Mouse (Mus musculus) skeletal muscle tissue, adult 2 months (tissue): ENCODE data around the gene Gm49342.
A peak's percentile ranks its signal among the peaks of the same experiment; 100 is the strongest.
"Not testable (repeated sequence)": the region's sequence is repeated elsewhere in the genome, so short reads cannot be mapped to it uniquely, and the experiment has no call there.

Source experiments
- DNase-seq: peaks from one replicate; pipeline ENCODE4 v3.0.0-alpha.2; 2012; ENCODE audit warnings: low read depth, low spot score

Gene Gm49342

DNA sequence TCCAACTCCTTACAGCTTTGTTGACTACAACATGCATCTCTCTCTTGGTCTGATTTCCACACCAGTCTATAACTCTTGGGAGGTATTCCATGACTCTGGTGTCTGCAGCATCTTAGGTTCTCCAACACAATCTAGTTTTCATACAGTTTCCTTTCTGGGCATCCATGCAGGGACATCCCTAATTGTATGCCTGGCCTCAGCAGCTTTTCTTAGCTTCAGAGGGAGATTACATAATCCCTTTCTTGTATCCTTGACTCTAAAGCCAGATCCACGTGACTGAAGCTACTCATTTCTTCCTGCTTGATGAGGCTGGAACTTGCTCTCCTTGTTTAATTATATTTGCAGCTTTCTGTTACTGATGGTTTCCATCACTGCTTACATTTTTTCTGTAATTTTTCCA lies 7.7 kb upstream of the Gm49342 start:
- DNase-seq = no peak

DNA sequence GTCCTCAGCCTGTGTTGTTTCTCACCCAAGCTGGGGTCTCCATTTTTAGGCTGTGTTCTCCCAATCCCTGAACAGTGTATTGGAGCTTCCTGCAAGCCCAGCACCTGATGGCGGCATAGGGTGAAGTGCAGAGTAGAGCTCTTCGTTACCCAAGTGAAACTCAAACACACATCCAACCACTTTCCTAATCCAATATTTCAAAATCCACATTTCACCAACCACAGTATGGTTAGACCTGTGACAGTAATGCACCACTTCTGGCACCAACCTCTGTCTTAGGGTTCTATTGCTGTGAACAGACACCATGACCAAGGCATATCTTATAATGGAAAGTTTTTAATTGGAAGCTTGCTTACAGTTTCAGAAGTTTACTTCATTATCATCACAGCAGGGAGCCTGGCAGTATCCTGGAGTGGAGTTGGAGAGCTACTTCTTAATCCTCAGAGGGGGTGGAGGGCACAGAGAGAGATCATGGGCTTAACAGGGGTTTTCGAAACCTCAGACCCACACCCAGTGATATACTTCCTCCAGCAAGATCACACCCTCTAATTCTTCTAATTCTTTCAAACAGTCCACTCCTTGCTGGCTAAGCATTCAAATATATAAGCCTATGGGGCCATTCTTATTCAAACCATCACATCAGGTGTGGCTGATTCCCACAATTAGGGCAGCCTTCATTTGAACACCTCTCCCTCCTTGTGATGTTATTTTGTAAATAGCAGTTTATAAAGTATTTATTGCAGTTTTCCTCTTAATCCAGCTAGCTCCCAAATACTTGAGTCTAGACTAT lies 6.0 kb upstream of the Gm49342 start:
- DNase-seq = no peak

DNA sequence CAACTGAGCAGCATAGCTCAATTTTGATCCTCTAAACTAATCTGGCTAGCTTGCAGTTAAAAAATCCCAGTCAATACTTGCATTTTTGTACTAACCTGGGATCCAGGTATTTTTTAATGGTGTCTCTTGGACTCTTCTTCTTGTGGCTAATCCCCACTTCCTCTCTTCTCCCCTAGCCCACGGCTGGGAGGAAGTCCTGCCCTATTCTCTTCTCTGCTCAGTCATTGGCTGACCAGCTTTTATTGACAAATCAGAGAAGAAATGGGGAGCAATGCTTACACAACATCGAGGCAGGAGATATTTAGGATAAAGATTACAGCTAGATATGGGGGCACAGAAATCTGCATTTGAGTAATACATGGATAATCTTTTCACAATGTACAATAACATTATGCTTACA lies 5.4 kb upstream of the Gm49342 start:
- no peak for DNase-seq

DNA sequence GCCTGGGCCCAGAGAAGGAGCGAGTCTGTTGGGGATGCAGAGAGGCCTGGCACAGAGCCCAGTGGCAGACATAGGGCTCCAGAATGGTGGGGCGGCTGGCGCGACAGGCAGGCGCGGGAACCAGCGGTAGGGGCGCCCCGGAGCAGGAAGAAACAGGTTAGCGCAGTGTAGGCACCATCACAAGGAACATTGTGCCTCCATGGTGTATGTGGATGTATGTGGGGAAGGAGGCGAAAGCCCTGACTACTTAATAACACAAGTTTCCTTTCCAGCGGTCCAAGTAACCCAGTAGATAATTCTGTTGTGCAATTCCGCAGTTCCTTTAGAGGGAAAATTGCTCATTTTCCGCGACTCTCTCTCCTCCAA lies 334 bp downstream of the Gm49342 start:
- not testable (repeated sequence) for DNase-seq

DNA sequence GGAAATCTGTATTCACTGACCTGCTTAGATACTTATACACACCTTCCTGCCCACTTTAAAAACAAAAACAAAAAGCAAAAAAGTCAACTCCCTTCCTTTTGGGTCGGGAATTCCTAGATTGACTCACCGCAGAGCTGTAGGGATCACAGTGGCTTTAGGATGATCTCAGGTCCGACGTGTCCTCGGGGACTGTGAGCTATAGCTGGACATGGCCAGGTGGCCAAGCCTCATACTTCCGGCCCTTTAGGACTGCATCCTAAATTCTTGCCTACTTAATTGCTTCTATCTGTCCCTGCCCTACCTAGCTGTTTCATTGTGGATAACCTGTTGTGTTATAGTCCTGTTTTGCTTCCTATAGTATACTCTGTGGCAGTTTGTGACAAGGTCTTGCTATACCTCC lies 764 bp downstream of the Gm49342 start:
- not testable (repeated sequence) for DNase-seq

DNA sequence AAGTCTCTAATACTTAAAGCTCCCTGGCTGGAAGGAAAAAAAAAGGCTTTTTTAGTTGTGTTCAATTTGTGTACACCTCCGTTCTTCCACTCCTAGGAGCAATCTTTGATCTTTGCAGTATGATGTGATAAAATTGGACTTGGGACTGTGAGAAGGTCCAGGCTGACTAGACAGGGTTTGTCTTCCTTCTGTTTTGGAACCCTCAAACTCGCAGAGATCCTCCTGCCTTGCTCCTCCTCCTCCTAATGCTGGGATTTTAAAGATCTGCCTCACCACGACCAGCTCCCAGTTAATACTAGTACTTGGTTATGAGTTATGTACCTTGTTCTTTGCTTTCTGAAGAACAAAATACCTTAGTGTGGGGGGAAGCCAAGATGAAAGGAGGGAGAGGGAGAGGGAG lies 1.2 kb downstream of the Gm49342 start:
- not testable (repeated sequence) for DNase-seq

DNA sequence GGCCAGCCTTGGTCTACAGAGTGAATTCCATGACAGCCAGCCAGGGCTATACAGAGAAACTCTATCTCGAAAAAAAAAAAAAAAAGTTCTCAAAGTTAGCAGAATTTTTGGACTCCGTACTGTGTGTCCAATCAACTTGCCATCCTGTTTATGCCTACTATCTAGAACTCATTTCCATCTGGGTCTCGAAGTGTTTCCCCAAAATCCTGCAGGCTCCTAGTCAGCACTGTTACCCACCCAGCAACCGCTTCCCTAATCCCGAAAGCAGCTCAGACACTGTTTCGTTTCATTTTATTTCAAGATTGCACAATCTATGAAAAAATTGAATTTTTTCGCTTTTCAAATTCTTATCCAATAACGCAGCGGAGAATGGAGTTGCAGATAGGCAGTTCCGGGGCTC lies 11.2 kb downstream of the Gm49342 start:
- no peak for DNase-seq

DNA sequence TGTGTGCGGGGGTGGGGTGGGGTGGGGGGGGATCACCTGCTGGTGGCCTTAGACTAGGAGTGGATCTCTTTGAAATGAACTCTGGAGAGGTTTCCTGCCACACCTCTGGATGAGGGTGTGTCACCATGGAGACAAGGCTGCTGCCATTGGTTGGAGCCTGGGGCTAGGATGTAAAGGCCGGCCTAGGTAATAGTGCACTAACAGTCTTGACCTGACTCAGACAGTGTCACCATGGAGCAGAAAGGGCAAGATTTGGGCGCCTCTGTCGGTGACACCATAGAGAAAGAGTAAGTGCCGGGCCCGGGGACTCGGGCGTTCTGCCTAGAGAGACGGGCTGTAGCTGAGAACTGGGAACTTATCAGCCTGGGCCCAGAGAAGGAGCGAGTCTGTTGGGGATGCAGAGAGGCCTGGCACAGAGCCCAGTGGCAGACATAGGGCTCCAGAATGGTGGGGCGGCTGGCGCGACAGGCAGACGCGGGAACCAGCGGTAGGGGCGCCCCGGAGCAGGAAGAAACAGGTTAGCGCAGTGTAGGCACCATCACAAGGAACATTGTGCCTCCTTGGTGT lies 11.7 kb downstream of the Gm49342 start, which contains the start of gene Pnp2:
TSS of gene Pnp2 (plus strand) at position 51 of the 567 bp plus-strand sequence.
- DNase-seq = peak; percentile 18

DNA sequence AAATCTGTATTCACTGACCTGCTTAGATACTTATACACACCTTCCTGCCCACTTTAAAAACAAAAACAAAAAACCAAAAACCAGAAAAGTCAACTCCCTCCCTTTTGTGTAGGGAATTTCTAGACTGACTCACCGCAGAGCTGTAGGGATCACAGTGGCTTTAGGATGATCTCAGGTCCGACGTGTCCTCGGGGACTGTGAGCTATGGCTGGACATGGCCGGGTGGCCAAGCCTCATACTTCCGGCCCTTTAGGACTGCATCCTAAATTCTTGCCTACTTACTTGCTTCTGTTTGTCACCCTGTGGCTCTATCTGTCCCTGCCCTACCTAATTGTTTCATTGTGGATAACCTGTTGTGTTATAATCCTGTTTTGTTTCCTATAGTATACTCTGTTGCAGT lies 12.4 kb downstream of the Gm49342 start:
- not testable (repeated sequence) for DNase-seq

DNA sequence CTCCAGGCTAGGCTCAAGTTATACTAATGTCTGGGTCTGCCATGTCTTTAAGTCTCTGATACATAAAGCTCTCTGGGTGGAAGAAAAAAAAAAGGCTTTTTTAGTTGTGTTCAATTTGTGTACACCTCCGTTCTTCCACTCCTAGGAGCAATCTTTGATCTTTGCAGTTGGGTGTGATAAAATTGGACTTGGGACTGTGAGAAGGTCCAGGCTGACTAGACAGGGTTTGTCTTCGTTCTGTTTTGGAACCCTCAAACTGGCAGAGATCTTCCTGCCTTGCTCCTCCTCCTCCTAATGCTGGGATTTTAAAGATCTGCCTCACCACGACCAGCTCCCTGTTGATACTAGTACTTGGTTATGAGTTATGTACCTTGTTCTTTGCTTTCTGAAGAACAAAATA lies 12.8 kb downstream of the Gm49342 start:
- not testable (repeated sequence) for DNase-seq

DNA sequence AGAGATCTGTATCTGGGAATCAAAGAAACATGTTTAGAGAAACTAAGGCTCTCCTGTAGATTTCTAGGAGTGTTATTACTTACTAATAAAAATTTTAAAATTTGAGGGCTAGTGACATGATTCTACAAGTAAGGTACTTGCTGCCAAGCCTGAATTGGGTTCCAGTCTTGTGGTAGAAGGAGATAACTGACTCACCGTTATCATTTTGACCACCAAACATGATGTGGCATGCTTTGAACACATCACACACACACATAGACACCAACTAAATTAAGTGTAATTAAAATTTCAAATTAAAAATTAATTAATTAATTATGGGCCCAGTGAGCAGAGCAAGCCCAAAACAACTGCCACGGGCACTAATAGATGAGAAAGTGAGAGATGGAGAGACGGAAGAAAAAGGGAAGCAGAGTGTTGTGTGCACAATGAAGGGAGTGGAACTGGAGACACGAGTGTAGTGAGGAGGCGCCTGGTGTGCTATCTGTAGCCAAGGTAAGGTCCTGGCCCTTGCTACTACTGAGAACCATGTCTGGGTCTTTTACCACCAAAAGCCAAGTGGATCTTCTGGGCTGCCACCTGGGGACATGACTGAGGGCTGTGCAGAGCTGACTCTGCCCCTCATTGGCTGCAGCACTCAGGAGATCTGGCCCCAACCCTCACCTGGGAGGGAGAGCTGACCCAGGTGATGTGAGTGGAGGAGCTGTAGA lies 14.1 kb downstream of the Gm49342 start:
- DNase-seq = not testable (repeated sequence)

DNA sequence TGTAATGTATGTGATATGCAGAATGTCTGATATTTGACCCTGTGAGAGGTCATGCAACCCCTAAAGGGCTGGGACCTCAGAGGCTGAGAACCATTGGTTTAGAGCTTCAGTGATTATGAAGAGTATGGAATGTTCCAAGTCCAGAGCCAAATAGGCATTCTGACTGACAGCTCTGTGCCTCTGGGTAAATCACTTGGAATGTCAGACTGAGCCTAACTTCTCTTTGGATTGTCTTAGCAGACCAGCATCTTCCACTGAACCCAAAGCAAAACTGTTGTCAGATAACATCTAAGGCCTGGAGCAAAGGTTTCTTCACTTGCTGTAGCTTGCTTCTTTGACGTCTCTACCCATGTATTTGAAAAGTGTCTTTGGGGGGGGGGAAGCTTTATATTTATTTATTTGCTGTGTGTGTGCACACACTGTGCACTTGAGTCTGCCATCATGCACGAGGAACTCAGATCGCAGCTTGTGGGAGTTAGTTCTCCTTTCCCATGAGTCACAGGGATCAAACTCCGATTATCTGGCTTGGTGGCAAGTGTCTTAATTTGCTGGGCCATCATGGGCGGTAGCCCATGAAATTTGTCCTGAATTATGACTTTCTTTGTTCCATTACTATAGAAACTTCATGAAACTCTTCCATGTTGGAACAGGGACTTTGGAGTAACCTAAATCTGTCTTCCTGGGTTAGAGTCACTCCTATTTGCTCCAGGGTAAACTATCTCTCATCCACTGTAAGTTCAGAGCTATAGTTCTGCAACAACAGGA lies 24.1 kb downstream of the Gm49342 start:
- no peak for DNase-seq

DNA sequence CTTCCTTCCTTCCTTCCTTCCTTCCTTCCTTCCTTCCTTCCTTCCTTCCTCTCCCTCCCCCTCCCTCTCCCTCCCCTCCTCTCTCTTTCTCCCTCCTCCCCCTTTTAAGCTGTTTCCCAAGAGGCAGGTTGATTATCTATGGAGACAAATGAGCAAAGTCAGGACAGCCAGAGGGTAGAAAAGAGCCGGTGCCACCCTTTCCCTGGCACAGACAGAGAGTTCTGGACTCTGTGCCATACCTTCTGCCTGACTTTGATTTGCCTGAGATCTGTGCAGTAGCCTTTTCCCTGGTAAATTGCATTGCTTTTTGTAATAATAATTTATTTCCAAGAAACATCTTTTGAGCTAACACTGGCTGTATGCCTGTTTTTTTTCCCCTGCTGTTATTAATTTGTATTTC lies 24.7 kb downstream of the Gm49342 start:
- DNase-seq = no peak

DNA sequence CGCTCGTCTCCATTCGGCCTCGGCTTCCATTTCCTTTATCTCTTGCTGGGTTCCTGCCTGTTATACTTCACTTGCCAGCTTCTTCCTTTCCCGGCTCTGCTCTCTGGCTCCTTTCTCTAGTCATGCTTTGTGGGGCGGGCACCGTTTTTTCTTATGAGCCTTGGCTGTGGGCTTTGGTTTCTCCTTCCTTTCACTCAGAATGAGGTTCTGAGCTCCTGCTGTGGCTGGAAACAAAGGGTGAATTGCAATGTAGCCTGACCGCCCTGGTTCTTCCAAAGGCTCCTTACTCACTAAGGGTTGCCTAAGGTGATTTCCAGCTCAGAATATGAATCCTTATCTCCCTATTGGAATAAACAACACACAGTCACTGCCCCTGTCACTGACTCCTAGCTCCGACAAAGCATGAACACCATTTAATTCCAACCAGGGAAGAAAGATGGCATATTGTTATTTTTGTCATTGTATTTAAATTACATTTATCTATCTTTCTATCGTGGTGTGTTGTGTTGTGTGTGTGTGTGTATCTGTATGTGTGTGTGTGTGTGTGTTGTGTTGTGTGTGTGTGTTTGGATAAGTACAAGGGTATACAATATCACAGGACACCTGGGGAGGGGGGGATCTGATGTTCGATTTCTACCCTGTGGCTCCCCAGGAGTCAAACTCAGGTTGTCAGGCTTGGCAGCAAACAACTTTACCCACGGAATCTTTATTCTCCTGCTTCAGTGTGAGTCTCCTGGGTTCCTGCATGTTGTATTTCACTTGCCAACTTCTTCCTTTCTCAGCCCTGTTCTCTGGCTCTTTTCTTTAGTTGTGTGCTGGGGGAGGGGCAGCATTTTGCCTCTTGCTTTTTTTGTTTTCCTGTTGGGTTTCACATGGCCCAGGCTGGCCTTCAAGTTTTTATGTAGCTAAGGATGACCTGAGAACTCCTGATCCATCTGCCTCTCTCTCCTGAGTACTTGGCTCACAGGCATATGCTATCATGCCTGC lies 25.5 kb downstream of the Gm49342 start:
- DNase-seq = no peak

DNA sequence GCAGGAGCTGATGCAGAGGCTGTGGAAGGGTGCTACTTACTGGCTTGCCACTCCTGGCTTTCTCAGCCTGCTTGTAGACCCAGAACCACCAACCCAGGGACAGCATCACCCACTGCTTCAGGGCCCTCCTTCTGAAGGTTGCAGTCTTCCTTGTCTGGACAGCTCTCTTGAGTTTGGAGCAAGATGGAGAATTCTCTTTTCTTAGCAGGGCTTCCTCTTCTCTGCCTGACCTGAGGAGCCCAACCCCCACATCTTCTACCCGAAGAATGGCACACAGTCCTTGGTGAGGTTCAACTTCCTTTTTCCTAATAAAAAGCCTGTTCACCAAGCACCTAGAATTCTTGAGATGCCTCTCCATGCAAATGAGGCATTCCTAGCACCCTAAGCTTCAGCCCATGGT lies 26.5 kb downstream of the Gm49342 start:
- no peak for DNase-seq

DNA sequence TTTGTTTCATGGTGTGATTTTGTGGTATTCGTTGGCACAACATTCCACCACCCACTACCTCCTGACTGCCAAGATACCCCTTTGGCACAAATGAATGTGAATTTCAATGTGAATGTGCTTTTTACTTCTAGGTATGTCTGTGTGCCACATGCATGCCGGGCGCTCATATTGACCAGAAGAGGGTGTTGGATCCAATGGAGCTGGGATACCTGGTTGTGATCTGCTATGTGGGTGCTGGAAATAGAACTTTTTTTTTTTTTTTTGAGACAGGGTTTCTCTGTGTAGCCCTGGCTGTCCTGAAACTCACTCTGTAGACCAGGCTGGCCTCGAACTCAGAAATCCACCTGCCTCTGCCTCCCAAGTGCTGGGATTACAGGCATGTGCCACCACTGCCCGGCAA lies 28.7 kb downstream of the Gm49342 start:
- DNase-seq = not testable (repeated sequence)

DNA sequence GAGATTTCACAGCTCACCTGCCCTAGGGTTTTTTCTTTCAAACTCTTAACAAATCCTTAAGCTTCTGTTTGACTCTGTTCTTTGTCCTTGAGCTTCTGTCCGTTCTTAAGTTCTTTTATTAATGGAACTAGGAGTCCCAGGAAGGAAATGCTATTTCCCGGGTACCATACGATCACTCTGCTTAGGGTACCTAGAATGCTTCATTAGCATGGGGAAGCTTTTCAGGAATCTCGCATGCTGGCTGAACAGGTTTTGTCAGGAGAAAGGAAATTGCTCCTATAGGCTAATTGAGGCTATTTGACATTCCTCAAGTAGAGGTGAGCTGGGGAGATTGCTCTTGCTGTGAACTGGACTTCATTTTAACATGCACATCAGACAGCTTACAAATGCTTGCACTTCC lies 29.4 kb downstream of the Gm49342 start:
- no peak for DNase-seq

DNA sequence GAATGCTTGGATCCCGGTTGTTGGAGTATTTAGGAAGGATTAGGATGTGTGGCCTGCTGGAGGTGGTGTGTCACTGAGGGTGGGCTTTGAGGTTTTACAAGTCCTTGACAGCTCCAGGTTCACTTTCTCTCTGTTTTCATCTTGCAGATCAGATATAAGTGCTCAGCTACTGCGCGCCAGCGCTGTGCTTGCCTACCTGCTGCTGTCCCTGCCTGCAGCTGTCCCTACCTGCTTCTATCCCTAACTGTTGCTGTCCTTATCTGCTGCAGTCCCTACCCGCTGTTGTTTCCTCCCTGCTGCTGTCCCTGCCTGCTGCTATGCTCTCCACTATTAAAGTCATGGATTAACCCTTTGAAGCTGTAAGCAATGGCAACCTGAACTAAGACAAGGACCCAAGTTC lies 30.7 kb downstream of the Gm49342 start:
- no peak for DNase-seq

DNA sequence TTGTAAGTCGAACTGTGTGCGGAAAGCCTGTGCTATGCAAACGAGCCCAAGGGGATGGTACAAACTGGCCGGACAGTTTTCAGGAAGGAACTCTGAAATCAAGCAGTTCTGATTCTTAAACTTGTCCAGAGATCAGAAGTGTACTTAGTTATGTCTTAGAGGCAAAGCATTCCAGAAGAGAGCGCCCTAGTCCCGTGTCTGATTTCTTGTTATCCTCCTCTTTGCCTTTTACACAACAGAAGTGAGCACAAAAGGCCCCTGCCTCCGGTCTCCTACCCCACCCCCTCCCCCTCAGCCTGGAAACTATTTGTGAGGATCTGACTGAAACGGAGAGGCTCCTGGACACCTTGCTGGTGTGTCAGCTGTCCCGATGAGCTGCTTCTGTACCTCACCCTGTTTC lies 32.4 kb downstream of the Gm49342 start:
- no peak for DNase-seq

DNA sequence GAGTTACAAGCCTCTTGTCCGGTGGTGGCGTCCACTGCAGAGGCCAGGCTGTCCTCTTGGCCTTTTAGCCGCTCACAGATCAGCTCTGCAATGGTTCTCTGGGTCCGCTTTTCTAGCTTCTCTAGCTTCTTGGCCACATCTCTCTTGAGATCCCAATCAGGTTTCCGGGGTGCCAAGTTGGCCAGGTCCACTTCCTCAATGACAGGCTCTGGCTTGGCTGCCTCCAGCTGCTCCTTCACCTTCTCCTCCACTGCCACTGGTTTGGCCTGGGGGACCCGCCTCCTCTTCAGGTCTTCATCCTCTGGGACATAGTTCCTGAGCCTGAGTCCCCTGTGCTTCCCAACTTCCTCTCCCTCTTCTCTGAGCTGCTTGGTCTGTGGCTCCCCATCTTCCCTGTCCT lies 34.1 kb downstream of the Gm49342 start:
- DNase-seq = not testable (repeated sequence)

DNA sequence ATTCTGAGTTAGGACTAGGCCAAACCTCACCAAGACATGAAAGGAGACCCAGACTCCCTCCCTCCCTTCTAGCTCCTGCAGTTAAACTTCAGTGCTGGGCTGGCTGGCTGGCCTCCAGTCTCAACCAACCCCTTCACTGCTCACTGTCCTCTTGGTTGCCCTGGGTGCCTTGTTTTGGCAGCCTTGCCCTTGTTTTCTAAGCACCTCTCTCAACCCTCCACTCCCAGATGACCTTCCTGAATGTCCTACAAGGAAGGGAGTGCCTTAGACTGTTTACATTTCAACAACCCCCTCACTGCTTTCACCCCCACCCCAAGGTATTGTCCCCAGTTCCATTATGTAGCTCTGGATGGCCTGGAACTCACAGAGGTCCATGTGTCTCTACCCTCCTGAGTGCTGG lies 35.3 kb downstream of the Gm49342 start:
- no peak for DNase-seq
